ENCODE assay signal across 16 mouse cellular contexts in the genomic region with DNA sequence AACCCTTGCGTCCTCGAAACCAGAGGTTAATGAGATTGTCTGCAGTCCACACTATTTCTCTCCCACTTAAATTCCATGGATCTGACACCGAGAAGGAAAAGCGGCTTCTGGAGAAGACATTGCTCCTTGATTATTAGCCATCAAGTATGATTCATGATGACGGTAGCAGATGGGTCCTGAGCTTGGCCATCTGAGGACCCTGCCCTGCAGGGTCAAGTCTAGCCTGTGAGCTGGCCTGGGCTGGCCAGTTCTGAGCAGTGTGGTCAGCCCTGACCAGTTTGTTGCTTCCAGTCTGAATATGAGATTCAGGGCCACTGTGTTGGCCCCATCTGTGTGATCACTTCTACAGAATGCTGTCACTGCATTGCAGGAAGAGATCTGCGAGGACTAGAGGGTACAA.
"Had no signal": no experiment of that assay in that cellular context is flagged by ENCODE, and none has a peak within 500 bp of the region (broad histone marks: within the 10 kb centered on the region; RNA-seq: fewer than 3 reads in every experiment).

No protein-coding gene starts in this region.

- DNase-seq: cerebellum, adult 8-10 months; cerebellum, adult 9-10 months; cerebellum, adult 9-11 months; cerebellum, postnatal 10 days; cerebellum, postnatal 14 days; cerebellum, postnatal 25 days; cerebellum, postnatal 36 days; embryo, embryonic 11 days; forebrain, postnatal 0 days; gastrocnemius, adult 2 months; gastrocnemius, postnatal 10 days; gastrocnemius, postnatal 14 days; gastrocnemius, postnatal 25 days; gastrocnemius, postnatal 36 days; heart, adult 18-20 months; heart, adult 2 months had no signal
